Mouse (Mus musculus) spleen, embryonic (tissue): ENCODE measurements around the gene Sf3b3.
"Not testable (repeated sequence)": the region's sequence is repeated elsewhere in the genome, so short reads cannot be mapped to it uniquely, and the experiment has no call there.

Source experiments
- CTCF ChIA-PET: fragments of 350-600 bp; sonication (Branson Sonifier 250); formaldehyde crosslinking; loops from one replicate; lab custom pipeline; 2022; lab: Charles Lee

Sf3b3 gene

GRCm38 (mm10) chr8:110808495-110809472 is 37.8 kb downstream of the Sf3b3 start:
- CTCF ChIA-PET: no interaction called here

- CTCF ChIA-PET: interaction anchor here (0.5 to 0.7 kb wide), 2 partner anchors 188 to 331 kb away, joined by 3 read pairs; partner anchors contain the start of gene Vac14
These were observed 40.4 kb downstream of the Sf3b3 start for GRCm38 (mm10) chr8:110806146-110806545.

DNA sequence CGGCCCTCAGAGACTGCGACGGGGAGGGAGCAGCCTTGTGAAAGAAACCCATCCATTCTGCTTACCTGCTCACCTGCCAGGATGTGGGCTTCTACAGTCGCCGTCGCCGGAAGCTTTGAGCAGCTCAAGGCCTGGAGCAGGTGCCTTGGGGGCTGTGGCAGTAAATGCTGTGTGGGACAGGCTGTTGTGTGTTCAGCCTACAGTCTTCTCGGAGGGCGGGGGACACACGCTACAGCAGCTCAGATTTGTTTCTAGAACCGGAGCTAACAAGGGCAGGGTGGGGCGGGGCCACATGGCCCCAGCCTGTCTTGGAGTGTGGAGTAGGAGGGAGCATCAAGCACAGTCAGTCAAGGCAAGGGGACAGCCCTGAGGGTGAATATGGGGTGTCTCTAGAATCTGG is 40.9 kb downstream of the Sf3b3 start, which contains the start of gene Il34:
TSS of gene Il34 (minus strand) at position 256 of the 400 bp plus-strand sequence.
- CTCF ChIA-PET: interaction anchor here (0.5 to 0.7 kb wide), 2 partner anchors 187 to 331 kb away, joined by 3 read pairs; partner anchors contain the start of gene Vac14

DNA sequence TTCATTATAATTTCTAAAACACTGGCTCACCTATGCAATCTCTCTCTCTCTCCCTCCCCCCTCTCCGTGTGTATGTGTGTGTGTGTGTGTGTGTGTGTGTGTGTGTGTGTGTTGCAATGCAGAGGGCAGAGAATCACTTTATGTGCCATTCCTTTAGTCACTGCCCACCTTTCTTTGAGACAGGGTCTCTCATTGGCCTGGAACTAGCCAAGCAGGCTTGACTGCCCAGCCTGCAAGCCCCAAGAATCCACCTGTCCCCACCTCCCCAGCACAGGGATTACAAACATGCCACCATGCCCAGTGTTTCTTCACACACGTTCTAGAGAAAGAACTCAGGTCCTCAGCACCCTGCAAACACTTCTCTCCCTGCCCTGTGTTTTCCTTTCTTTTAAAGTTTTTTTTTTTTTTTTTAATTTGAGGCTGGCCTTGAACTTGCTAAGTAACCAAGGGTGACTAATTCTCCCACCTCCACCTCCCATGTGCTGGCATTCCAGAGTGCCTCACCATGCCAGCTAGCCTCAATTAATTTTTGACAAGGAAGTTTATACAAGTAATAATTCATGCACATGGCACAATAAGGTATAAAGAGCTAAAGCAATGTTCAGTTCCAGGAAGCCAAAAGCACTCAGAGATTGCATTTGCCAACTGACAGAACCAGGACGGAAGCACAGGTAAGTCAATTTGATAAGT is 41.6 kb downstream of the Sf3b3 start:
- CTCF ChIA-PET: no interaction called here

DNA sequence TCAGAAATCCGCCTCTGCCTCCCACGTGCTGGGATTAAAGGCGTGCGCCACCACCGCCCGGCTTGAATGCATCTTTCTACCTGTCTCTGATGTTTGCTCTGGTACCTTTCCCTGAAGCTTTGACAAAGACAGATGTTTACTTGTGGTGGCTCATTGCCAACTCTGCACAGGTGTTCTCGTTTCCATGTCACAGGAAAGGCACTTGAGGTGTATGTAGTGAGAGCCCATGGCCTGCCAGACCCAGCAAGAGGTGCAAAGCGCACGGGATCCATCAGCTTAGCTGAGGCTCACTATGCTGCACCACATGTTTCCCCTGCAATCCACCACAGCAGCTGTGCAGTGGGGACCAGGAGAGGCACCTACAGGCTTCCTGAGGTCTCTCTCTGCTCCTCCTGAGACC is 42.7 kb downstream of the Sf3b3 start:
- CTCF ChIA-PET: no interaction called here

DNA sequence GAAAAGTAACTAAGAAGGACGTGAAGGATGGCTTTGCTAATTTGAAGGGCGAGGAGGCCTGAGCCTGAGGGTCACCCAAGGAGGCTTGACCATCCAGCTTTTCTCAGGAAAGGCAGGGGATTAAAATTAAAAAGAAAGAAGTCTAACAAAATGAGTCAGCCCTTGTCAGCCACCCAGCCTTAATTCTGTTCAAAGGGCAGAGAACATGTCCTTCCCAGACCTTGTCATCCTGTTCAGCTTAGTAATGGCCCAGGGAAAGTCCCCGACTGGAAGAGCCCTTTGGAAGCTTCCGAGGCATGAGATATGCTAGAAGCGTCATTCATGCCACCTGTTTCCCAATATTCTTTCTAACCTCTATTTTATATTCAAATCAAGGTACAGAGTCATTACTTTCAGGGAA is 43.6 kb downstream of the Sf3b3 start:
- CTCF ChIA-PET: no interaction called here

GRCm38 (mm10) chr8:110797086-110797485 is 49.5 kb downstream of the Sf3b3 start:
- CTCF ChIA-PET: no interaction called here

GRCm38 (mm10) chr8:110794363-110794965 is 52.1 kb downstream of the Sf3b3 start:
- CTCF ChIA-PET: no interaction called here

DNA sequence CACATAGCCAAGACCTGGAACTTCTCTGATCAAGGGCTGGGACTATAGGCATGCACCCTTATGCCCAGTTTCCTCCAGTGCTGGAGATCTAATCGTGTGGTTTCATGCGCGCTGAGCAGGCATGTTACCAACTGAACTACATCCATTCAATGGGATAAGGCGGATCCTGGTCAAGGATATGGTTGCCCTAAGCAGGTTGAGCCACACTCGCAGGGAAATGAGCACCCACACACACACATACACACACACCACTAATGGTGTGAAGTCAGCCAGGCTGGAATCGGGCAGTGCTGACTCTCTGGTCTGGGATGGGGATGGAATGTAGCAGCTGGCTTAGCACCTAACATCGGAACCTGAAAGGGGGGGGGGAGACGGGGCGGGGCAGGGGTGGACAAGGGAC is 52.7 kb downstream of the Sf3b3 start:
- CTCF ChIA-PET: no interaction called here

DNA sequence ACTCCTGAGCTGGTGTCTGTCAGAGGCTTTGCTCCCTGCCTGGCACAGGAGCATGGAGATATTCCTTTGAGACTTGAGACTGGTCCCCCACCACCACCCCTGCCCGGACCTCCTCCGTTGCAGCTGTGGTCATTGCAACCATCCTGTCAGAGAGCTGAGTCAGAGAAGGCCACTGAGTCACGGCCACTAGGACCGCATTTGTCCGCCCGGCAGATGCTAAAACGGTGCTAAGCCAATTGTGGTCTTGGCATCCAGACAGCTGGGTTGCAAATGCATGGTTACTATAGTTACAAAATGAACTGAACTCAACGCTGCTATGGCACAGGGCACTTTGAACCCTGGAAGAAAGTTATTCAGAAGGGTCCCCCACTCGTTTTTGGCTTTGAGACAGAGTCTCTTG is 53.1 kb downstream of the Sf3b3 start:
- CTCF ChIA-PET: no interaction called here

DNA sequence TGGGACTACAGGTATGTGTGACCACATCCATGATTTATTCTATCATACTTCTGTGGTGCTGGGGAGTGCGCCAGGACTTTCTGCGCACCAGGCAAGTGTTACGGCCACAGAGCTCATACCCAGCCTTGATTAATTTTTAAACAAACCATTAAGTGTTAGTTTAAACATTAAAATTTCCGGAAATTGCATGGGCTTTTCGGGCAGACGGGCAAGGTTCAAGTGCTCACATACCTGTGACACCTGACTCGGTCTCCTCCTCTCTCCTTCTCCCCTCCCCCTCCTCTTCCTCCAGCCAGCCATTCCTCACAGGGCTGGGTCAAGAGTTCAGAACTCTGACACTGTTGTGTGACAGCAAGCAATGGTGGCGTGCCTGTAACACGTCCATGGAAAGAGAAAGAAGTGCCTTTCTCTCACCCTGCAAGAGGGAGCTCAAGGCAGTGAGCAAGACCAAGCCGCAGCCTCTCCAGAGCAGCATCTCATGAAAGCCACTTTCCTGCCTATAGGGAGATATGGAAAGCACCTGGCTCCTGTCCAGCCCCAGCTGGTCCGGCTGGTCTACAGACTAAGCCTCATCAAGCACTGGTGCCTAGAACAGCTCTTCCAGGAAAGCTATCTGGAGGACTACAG is 53.9 kb downstream of the Sf3b3 start:
- CTCF ChIA-PET: no interaction called here

DNA sequence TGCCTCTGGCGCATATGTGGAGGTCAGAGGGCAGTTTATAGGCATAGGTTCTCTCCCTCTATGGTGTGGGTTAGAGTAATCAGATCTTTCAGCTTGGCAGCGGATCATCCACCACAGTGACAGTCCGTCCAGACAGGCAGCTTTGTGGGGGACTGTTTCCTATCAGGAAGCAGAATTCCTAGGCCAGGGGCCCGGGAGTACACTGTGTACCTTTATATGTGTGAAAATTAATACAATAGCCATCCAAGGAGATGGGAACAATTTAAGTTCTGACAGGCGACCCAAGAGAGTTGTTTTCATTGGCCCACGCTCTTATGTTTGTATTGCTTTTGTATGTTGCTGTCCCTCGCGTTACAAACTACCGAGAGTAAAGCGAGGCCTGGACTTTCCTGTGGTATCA is 55.4 kb downstream of the Sf3b3 start:
- CTCF ChIA-PET: no interaction called here

GRCm38 (mm10) chr8:110790270-110790669 is 56.3 kb downstream of the Sf3b3 start:
- CTCF ChIA-PET: no interaction called here

GRCm38 (mm10) chr8:110789571-110789970 is 57.0 kb downstream of the Sf3b3 start:
- CTCF ChIA-PET: no interaction called here

DNA sequence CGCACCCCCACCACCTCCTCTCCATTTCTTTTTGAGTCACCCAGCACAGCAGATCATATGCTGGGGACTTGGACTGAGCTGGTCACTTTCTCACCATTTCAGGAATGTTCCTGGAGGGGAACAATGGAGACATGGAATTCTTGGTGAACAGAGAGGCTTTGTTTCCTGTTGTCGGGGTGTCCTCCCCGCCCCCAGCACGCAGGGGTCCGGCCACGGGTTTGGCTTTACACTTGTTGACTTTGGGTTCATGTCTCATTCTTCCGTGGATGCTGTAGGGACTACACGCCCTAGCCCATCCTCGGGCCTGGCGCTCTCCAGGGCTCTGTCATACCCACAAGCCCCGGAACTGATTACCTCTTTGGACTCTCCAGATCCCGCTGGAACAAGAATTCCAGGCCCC is 57.6 kb downstream of the Sf3b3 start:
- CTCF ChIA-PET: no interaction called here

DNA sequence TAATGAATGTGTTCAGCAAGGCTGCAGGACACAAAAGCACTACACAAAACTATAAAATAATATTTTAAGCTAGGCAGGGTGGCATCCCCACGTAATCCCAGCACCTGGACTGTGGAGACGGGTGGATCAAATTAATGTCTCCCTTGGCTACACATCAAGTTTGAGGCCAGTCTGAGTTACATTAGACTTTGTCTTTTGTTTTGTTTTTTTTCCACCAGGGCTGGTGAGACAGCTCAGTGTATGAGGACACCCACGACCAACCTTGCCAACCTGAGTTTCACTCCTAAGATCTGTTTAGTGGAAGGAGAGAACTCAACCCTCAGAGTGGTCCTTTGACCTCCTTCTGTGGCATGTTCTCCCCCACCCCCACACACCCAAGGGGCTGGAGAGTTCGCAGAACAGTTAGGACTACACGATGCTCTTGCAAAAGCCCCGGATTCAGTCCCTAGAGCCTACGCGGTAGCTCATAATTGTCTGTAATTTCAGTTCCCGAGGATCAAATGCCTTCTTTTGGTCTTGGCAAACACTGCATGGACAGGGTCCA is 59.1 kb downstream of the Sf3b3 start:
- CTCF ChIA-PET: no interaction called here

- CTCF ChIA-PET: no interaction called here
These were observed 59.7 kb downstream of the Sf3b3 start for GRCm38 (mm10) chr8:110786934-110787333.

- CTCF ChIA-PET: not testable (repeated sequence)
These were observed 60.1 kb downstream of the Sf3b3 start for GRCm38 (mm10) chr8:110786501-110786900.

DNA sequence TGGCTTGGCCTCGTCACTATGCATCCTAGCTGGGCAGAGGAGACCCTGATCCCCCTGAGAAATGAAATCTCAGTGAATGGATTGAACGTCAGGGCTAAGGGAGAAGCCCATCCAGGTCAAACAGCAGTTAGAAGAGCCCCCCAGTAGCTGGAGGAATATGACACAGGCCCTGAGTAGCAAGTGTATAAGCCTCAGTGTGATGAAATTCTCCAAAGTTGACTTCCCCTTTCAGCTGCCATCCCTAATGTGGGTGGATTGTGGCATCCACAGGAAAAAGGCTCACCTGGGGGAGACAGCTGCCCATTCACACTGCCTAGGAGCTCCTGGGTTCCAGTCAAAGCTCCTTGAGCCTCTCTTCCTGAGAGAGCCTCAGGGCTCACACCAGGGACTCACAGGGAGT is 61.2 kb downstream of the Sf3b3 start:
- CTCF ChIA-PET: no interaction called here

- CTCF ChIA-PET: no interaction called here
These were observed 66.5 kb downstream of the Sf3b3 start for GRCm38 (mm10) chr8:110779924-110780718.
